Mouse (Mus musculus): ENCODE results near the gene Tbc1d2.
A peak's percentile ranks its signal among the peaks of the same experiment; 100 is the strongest.
"Not testable (repeated sequence)": the region's sequence is repeated elsewhere in the genome, so short reads cannot be mapped to it uniquely, and the experiment has no call there.

Gene Tbc1d2

DNA sequence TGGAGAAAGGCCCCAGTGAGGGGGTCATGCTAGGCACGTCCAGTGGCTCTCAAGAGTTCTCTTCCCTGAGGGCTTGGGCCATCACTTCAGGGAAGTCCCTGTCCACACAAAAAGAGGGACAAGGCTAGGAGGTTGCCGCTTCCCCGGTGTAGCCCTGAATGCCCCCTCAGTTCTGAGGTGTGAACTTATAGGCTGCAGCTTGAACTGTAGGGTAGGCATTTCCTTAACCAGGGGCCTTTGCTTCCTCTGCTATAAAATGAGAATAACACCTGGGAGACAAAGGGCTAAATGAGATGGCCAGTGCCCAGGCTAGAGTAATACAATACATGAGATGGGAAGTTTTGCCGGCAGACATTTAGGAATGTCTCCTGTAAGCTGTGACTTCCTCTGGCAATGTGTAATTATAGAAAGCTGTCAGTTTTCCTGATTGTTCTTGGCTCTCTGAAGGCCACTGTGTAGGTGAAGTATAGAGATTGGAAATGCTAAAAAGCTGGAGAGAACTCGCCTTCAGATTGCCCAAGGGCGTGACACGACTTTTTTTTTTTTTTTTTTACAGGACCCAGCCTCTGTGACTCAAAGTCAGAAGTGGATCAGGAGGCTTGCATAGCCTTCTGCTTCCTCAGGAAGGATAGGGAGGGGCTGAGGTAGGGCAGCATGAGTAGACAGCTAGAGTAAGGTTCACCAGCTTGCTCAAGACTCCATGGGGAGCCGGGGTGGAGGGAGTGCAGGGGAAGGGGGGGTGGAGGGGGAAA is 6.9 kb downstream of the Tbc1d2 start:
- DNase-seq (ENCODE audit: low read depth, low spot score): no peak

DNA sequence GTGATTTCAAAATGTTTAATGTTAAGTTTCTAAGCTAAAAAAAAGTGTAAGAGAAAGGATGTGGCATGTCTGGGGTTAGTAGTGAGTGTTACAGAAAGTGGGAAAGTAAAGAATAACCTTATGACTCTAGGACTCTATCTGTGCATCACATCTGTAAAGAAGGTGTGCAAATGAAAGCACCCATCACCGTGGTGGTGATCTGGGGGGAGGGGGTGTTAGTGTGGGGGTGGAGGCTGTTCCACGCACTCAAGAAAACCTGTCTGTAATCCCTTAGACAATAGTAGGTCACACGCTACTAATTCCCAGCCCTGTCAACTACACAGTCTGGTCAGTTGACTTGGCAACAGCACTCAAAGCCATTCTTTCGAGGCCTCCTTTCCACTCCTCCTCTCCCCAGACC is 8.7 kb downstream of the Tbc1d2 start:
- no peak for DNase-seq (ENCODE audit: low read depth, low spot score)

DNA sequence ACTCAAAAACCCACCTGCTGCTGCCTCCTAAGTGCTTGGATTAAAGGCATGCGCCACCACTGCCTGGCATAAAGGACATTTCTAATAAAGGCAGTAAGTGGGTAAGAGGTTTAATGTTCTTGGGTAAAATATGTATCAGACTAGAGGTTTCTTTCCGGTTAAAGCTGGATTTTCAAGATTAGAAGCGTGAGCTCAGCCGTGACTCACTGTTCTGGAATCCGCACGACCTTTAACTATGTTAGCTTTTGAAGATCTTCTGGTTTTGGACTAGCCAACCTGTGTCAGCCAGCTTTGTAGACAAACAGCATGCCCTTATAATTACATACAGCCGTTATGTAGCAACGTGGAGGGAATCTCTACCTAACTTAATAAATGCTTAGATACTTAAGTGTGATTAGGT is 10.1 kb downstream of the Tbc1d2 start:
- no peak for DNase-seq (ENCODE audit: low read depth, low spot score)

DNA sequence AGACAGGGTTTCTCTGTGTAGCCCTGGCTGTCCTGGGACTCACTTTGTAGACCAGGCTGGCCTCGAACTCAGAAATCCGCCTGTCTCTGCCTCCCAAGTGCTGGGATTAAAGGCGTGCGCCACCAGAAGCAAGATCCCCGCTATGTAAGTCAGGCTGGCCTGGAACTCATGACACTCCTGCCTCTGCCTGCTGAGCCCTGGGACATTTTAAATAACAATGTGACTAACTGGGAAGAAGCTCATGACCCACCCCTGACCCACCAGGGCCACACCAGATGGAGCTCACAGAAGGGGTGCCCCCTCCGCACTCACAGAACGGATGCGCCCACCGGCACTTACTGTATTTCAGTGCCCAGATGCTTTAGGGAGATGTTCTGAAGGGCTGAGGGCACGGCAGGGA is 12.8 kb downstream of the Tbc1d2 start:
- not testable (repeated sequence) for DNase-seq (ENCODE audit: low read depth, low spot score)

DNA sequence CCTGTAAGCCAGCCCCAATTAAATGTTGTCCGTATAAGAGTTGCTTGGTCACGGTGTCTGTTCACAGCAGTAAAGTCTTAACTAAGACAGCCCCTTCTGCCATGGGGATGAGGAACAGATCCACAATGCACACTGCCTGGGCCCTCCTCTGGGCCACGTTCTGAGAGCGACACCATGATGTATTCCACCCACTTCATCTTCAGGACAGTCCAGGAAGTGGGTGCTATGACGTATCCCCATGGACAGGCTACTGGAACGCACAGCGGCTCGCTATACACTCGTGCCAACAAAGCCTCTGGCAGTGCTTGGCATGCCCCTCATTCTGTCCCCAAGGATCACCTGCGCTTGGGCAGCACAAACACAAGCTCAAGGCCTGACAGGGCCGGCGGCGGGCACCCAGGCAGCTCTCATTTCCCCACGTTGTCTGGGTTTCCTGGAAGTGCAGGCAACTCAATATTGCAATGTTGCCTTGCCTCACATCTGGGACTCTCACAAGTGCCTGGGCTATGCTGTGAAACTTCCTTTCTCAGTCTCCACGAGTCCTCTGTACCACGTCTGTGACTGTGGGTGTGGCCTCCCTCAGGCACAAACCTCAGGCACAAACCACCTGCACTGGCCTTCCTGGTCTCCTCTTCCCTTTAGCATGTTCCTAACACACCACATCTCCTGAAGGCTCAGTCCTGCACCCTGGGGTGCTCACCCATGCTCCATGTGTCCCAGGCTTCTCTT is 14.1 kb downstream of the Tbc1d2 start:
- DNase-seq (ENCODE audit: low read depth, low spot score): no peak

DNA sequence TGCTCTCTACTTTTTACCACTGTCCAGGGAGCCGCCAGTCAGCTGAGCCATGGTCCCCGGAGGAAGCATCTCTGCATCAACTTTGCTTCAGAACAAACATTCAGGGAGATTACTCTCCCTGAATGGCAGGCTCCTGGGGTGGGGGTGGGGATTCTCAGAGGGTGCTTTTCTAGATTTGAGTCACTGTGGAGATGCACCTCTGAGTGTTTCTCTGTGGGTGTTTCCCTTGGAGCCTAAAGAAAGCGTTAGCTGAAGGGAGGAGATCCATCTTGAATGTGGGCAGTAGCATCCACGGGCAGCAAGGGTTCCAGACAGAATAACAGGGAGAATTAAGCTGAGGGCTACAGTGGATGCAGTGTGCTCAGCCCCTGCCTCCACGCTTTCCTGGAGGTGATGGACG is 15.1 kb downstream of the Tbc1d2 start:
- DNase-seq (ENCODE audit: low read depth, low spot score): no peak

DNA sequence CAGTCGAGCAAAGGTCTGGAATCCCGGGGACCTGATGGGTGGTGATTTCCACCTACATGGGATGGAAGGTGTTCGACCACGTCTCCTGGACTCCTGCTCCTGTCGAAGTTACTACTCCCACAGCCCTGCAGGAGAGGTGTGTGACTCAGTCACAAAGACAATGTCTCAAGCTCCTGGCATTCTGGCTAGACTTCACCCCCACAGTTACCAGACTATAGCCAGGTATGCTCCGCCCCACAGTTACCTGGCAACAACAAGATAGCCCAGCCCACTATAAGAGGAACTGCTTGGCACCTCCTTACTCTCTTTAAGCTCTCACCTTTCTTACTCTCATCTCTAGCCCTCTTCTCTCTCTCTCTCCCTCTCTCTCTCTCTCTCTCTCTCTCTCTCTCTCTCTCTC is 16.4 kb downstream of the Tbc1d2 start:
- not testable (repeated sequence) for DNase-seq (ENCODE audit: low read depth, low spot score)

DNA sequence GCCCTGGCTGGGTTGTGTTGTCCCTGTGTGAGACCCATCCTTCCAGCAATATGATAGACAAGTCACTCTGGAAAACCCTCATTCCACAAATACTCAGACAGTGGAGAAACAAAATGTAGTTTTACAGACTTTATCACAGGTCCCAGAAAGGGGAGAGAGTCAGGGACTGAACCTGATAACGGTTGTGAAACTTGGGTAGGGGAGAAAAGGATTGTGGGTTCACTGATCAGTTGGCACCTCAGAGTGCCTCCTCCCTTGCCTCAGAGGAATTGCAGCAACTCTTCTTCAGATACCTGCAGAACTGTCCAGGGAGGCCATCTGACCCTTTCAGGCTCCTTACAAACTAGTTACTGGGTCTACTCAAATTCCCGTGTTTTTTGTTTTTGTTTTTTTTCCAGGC is 17.5 kb downstream of the Tbc1d2 start:
- no peak for DNase-seq (ENCODE audit: low read depth, low spot score)

DNA sequence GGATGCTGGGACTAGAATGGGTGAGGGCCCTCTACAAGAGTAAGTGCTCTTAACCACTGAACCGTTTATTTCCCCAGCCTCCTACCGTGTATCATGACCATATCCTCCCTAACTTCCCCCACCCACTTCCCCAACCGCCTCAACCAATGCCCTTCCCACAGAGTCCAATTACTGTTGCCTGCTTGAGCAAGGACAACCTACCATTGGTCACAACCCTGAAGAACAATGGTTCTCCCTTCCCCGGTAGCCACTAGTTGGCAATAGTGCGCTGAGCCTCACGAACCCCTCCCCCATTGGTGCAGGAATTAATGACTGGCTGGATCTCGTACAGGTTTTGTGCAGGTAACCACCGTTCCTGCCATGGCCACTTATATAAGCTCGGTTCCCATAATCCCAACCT is 19.6 kb downstream of the Tbc1d2 start:
- DNase-seq (ENCODE audit: low read depth, low spot score): no peak

DNA sequence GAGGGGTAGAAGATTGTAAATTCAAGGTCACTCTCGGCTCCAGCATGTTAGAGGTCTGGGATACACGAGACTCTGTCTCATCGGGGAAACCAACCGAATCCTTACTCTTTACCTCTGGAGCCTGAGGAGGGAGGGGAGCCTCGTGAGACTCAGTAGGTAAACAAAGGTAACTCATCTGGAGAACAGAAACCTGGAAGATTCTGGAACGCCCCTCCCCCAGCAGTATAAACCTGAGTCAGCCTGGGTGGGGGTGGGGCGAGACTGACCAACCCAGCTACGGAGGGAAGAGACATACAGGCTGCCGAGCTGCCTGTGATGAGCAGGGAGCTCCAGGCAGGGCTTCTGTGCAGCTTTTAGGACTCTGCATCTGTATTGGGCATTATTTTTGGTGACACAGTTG is 21.1 kb downstream of the Tbc1d2 start:
- no peak for DNase-seq (ENCODE audit: low read depth, low spot score)

DNA sequence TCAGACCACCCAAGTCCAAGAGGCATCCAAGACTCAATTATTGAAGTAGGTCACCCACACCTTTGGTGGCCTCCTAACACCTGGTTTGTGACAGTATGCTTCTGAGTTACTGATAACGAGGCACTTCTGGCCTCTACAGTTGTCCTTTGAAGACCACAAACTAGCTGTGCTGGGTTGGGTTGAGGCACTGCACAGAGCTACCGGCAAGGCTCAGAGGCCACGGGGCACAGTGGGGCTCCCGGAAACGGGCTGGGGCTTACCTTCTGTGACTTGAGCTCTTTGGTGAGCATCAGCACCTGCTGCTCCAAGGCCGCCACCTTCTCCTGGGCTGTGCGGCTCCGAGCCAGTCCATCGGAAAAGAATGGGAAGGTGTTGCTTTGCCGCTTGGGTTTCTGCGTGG is 21.9 kb downstream of the Tbc1d2 start:
- DNase-seq (ENCODE audit: low read depth, low spot score): no peak

DNA sequence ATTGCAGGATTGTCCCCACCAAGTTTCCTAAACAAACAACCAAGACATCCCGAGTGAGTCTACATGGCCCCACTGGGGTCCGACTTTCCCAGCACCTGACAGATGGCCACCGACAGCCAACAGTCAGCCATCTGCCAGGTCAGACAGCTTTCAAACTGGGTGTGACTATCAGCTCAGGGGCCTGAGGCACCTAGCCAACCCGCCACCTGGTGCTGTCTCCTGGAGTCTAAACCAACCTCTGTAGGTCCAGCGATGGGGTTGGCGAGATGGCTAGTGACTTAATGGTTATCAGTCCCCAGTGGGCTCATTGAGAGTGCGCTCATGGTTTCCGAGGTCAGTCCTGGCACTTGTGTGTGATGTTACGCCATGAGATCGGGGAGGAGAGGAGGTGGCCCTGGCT is 24.9 kb downstream of the Tbc1d2 start:
- no peak for DNase-seq (ENCODE audit: low read depth, low spot score)

DNA sequence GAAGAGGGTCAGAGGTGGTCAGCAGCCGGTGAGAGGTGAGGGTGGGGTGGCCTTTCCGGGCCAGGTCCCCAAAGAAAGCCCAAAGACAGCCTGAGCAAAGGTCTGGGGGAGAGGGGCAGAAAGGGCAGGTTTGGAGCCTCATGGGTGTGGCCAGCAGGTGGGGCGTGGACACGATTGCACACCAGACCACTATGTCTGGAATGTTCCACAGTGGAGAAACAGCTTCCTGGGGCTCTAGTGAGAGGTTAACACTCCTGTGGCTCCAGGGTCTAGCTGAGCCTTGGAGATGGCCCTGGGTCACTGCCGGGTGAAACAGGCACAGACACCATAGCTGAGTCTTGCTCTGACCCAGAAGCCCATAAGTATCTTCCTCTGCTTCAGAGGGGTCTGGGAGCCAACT is 27.0 kb downstream of the Tbc1d2 start:
- DNase-seq (ENCODE audit: low read depth, low spot score): no peak

DNA sequence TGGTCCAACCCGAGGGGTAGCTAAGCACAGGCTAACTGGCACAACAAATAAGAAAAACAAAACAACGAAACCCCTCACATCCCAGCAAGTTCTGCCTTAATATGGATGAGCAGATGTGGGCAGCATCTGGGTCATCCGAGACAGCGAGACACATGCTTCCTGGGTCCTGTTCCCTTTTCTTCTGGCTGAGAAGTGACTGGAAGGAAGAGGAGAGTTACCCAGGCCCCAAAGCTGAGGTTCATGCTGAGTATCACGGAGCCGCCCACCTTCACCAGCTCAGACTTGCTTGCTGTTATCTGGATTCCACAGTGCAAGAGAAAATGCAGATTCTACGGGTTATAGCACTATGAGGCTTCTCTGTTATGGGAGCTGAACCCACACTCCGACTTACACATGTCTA is 29.1 kb downstream of the Tbc1d2 start:
- no peak for DNase-seq (ENCODE audit: low read depth, low spot score)

DNA sequence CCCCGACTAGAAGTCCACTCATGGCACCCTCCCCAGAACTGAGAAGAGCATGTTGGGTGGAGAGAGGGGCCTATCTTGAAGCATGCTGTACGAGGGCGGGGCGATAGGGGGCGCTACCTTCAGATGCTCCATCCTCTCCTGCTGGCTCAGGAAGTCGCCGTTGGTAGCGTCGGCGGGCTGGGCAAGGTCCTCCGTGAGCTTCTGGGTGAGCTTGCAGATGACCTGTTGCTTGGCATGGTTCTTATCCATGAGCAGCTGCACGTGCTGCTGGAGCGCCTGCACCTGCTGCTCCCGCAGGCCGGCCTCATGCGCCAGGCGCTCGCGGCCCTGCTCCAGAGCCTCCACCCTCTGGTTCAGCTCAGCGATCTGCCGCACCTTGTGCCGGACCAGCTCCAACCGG is 29.7 kb downstream of the Tbc1d2 start:
- no peak for DNase-seq (ENCODE audit: low read depth, low spot score)

DNA sequence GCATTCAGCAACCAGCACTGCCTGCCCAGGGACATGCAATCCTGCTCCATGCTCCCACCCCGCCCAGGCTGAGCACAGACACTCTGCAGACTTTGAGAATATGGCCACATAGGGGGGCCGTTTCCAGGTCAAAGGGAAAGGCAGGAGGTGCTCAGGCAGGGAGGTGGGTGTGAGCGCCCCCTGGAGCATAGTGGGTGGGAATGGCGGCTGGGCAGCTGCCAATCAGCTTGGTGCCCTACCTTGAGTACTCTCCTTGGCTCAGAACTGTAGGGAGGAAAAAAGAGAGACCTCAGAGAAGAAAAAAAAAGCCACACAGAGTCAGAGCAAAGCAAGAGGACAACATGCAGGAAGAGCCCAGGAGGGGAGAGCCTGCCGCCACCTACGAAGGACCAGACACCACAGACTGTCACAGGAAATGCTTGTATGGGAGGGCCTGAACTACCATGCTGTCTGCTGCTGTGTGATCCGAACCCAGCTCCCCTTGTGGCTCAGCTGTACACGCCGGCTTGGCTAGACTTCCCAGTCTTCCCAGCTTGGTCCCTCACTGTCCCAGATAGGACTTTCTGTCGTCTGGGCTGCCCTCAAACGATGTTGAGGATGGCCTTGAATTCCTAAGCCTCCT is 31.7 kb downstream of the Tbc1d2 start:
- DNase-seq (ENCODE audit: low read depth, low spot score): no peak

DNA sequence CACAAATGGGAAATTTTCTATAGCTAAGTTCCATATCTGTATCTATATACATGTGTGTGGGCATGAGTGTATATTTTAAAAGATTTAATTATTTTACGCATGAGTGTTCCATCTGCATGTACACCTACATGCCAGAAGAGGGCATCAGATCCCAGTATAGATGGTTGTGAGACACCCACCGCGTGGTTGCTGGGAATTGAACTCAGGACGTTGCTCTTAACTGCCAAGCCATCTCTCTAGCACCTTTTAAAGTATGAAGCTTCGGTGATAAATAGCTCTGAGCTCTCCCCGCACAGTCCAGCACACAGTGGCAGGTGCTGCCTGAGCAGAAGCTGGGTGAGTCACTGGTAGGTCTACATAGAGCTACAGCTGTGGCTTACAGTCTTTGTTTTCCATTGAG is 32.6 kb downstream of the Tbc1d2 start:
- DNase-seq (ENCODE audit: low read depth, low spot score): no peak

DNA sequence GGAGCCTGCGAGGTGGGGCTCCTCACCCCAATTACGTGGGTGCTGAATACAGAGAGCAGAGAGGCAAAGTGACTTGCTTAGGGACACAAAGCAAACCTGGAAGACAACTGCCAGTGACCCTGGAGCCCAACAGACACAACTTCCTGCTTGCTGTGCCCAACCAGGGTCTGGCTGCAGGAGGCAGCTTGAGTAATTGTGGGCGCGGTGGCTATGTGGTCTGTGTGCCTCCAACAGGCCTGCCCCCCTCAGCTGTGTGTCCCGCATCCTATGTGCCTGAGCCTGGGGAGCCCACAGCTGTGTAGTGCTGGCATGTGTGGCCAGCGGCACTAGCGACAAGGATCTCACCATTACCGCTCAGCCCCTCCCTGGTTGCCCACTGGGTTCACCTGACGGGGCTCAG is 35.4 kb downstream of the Tbc1d2 start:
- DNase-seq (ENCODE audit: low read depth, low spot score): no peak

DNA sequence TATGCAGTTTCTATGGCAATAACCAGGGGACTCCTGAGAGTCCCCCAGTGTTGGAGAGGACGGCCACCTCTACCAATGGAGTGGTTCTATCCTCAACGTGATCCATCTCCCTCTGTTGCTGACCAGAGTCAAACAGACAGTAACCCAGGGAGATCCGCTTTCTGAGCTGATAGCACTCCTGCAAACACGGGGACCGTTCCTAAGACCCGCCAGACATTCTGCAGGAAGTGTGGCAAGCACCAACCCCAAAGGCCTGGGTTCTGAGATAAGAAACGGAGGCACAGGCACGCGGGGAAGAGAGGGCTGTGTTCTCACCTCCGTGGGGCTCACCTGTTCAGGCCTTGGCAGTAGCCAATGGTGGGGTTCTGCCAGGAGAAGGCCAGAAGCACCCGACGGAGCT is 36.4 kb downstream of the Tbc1d2 start:
- no peak for DNase-seq (ENCODE audit: low read depth, low spot score)

DNA sequence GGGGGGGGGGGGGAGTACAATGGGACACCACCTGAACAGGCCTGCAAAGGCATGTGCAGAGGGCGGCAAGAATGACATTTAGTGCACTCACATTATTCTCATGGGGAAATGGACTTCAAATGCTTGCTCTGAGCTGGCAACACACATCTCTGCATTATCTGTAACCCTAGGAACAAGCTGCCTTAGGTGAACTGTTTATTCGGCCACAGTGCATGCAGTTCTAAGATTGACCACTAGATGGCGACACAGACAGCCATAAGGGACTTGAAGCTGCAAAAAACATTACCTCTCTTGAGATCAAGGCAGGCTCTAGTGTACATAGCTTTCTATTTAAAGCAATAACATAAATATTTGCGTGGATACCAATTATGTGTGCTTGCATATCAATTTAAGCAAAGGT is 38.8 kb downstream of the Tbc1d2 start:
- DNase-seq (ENCODE audit: low read depth, low spot score): peak; percentile 64

DNA sequence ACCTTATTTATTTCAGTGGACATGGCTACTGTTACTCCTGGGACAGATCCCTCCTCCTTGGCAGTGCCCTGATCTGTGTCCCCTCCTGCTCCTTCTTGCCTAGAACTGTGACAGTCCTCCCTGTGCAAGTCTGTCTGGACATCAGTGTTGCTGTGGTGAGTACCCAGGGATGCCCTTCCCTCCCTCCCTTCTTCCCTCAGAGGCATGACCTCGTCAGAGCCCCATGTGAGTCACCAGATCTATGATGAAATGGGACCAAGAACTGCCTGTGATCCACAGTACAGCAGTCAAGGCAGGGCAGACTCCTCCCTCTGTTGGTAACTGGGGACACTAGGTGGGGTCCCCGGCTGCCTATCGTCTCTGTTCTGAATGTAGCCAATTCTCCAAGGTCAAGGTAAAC is 42.4 kb downstream of the Tbc1d2 start:
- DNase-seq (ENCODE audit: low read depth, low spot score): no peak

DNA sequence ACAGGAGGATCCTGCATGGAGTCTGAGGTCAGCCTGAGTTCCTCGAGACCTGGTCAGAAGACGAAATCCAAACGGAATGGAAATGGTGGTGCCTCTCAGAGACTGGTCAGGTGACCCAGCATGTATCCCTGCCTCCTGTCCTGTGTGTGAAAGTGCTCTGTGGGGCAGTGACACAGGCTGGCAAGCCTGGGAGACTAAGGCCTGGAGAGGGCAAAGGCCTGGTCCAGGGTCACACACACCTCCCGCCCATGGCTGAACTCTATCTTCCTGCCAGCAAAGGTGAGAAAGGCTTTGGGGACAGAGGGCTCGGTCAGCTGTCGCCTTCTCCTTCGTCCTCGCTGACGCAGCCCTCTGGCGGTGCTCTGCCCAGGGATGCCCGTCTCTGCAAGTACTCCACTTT is 44.6 kb downstream of the Tbc1d2 start:
- no peak for DNase-seq (ENCODE audit: low read depth, low spot score)

DNA sequence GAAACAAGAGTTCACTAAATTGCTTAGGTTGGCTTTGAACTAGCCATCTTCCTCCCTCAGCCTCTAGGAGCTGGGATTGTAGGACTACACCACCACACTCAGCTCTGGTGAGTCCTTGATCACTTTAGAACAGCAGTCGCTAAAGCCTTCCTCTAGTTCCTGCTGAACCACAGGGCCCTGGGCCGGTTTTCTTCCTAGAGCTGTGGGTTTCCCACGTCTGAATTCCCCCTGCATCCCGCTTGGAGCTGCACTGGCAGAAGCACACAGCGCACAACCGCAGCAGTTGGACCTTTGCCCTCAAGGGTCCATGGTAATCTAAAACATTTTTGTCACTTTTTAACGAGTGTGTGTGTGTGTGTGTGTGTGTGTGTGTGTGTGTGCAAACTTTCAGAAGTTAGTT is 47.3 kb downstream of the Tbc1d2 start:
- no peak for DNase-seq (ENCODE audit: low read depth, low spot score)

All from c-Kit-negative CD71-positive TER-119-positive erythroid progenitor cells, embryonic 14.5 days (primary cell).